Mouse (Mus musculus) thymus, postnatal 36 days (tissue): ENCODE data around the gene Gm8127.
"Not testable (repeated sequence)": the region's sequence is repeated elsewhere in the genome, so short reads cannot be mapped to it uniquely, and the experiment has no call there.

Source experiments
- DNase-seq, 2 experiments: peaks; one replicate each; pipeline ENCODE4 v3.0.0; 2022; ENCODE audit warnings: mixed read lengths in 2 of 2

Gene Gm8127

GRCm38 (mm10) chr14:43293503-43293902 is at the start of gene Gm8127:
Gm8127 (minus strand) TSS chr14:43293832.
- not testable (repeated sequence) for DNase-seq

GRCm38 (mm10) chr14:43337646-43338045 is 44.0 kb upstream of the Gm8127 start:
- not testable (repeated sequence) for DNase-seq

- DNase-seq, result not testable (repeated sequence)
These were observed 37.8 kb upstream of the Gm8127 start for GRCm38 (mm10) chr14:43331362-43331880.

- DNase-seq, result not testable (repeated sequence)
These were observed 35.0 kb upstream of the Gm8127 start for GRCm38 (mm10) chr14:43328603-43329002.

GRCm38 (mm10) chr14:43319516-43319915 is 25.9 kb upstream of the Gm8127 start:
- DNase-seq, result not testable (repeated sequence)

- not testable (repeated sequence) for DNase-seq
These were observed 15.0 kb downstream of the Gm8127 start for GRCm38 (mm10) chr14:43278681-43279080.

- not testable (repeated sequence) for DNase-seq
These were observed 15.5 kb downstream of the Gm8127 start for GRCm38 (mm10) chr14:43278146-43278545.

GRCm38 (mm10) chr14:43277468-43277867 is 16.2 kb downstream of the Gm8127 start:
- DNase-seq, result not testable (repeated sequence)

- not testable (repeated sequence) for DNase-seq
These were observed 17.9 kb downstream of the Gm8127 start for GRCm38 (mm10) chr14:43275752-43276151.

GRCm38 (mm10) chr14:43274986-43275511 is 18.6 kb downstream of the Gm8127 start, which contains the start of gene Gm9732:
Gm9732 (plus strand) TSS chr14:43275036.
- not testable (repeated sequence) for DNase-seq

- DNase-seq, result not testable (repeated sequence)
These were observed 20.5 kb downstream of the Gm8127 start for GRCm38 (mm10) chr14:43273161-43273560.

GRCm38 (mm10) chr14:43269211-43269610 is 24.4 kb downstream of the Gm8127 start:
- DNase-seq, result not testable (repeated sequence)

- not testable (repeated sequence) for DNase-seq
These were observed 25.0 kb downstream of the Gm8127 start for GRCm38 (mm10) chr14:43268521-43269084.

- DNase-seq, result not testable (repeated sequence)
These were observed 30.2 kb downstream of the Gm8127 start for GRCm38 (mm10) chr14:43263421-43263820.

GRCm38 (mm10) chr14:43258349-43258748 is 35.3 kb downstream of the Gm8127 start, which contains the start of gene Gm8126:
Gm8126 (plus strand) TSS chr14:43258649.
- DNase-seq, result not testable (repeated sequence)

GRCm38 (mm10) chr14:43256511-43256910 is 37.1 kb downstream of the Gm8127 start:
- DNase-seq, result not testable (repeated sequence)

GRCm38 (mm10) chr14:43250549-43251253 is 42.9 kb downstream of the Gm8127 start:
- not testable (repeated sequence) for DNase-seq

GRCm38 (mm10) chr14:43249611-43250170 is 43.9 kb downstream of the Gm8127 start:
- not testable (repeated sequence) for DNase-seq
